Mouse (Mus musculus): ENCODE measurements around the gene 3110040M04Rik. TPM values are rescaled to one million over a fixed set of nuclear protein-coding genes. Genes with fewer than 3 reads are reported as not detected.
"Not testable (repeated sequence)": the region's sequence is repeated elsewhere in the genome, so short reads cannot be mapped to it uniquely, and the experiment has no call there.

3110040M04Rik gene
- polyA plus RNA-seq, 1 experiment = not detected

GRCm38 (mm10) chr1:151188469-151188868 is 15.5 kb upstream of the 3110040M04Rik start:
- Histone ChIP-seq H3K4me1 (ENCODE audit: control insufficient read depth, insufficient read depth, low read length) (no peaks in the 10 kb centered on the region), H3K4me3 (replicated peaks; ENCODE audit: control insufficient read depth, low read depth, low read length) (no peak overlapping the region), H3K27ac (ENCODE audit: control insufficient read depth, insufficient read depth, low read depth, low read length, poor library complexity) (no peak overlapping the region)
- TF ChIP-seq POLR2A (IDR thresholded peaks at IDR 0.05; ENCODE audit: borderline replicate concordance, control insufficient read depth, low read depth, low read length) (no peak), CTCF (IDR thresholded peaks at IDR 0.05; ENCODE audit: control insufficient read depth, insufficient read depth, low read length) (no peak)
- 78% methylated on average over 4 of the region's 4 CpGs for WGBS

DNA sequence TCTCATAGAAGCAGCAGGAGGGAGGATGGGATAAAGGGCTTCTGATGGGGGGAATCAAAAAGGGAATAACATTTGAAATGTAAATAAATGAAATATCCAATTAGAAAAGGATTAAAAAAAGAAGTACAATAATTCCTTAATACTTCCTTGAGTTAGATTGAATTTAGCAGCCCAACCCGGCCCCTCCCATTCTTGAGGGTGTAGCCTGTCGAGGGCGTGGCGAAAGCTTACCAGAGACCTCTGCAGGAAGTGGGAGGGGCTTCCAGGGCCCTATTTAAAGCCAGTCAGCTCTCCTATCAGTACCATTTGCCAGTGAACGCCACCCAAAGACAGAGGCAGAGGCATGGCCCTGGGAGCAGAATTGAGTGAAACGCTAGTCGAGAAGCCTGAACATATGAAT is 11.8 kb upstream of the 3110040M04Rik start, which contains the start of gene Gm8947:
Gm8947 (plus strand) TSS at position 302 of the 400 bp plus-strand sequence.
- not testable (repeated sequence) for H3K4me3 ChIP-seq (replicated peaks; ENCODE audit: control insufficient read depth, low read depth, low read length)

DNA sequence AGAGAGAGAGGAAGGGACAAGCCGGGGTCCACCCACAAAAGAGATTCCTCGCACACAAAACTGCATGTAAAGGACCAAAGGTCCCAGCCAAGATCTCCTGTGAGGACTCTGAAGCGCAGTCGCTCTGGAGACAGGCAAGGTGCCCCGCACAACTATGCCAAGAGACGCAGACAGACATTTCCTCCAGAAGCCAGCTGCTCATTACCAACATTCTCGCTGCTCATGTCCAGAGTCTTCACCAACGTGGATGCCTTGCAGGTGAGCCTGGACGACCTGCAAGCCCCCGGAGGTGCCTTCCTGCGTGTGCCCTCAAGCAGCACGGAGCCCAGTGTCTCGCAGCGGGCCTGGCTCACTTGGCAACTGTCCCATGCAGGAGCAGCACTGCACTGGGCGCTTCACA is 11.2 kb upstream of the 3110040M04Rik start:
- 93% methylated on average over 15 of the region's 15 CpGs for WGBS
- H3K4me3 ChIP-seq (replicated peaks; ENCODE audit: control insufficient read depth, low read depth, low read length); H3K4me1 ChIP-seq (ENCODE audit: control insufficient read depth, insufficient read depth, low read length); H3K27ac ChIP-seq (ENCODE audit: control insufficient read depth, insufficient read depth, low read depth, low read length, poor library complexity): not testable (repeated sequence)

More for the DNA sequence above, 11.8 kb upstream of the 3110040M04Rik start, which contains the start of gene Gm8947:
- no CpG with 5 or more reads among the region's 7 CpGs for WGBS
- H3K27ac ChIP-seq (ENCODE audit: control insufficient read depth, insufficient read depth, low read depth, low read length, poor library complexity); H3K4me1 ChIP-seq (ENCODE audit: control insufficient read depth, insufficient read depth, low read length): not testable (repeated sequence)

DNA sequence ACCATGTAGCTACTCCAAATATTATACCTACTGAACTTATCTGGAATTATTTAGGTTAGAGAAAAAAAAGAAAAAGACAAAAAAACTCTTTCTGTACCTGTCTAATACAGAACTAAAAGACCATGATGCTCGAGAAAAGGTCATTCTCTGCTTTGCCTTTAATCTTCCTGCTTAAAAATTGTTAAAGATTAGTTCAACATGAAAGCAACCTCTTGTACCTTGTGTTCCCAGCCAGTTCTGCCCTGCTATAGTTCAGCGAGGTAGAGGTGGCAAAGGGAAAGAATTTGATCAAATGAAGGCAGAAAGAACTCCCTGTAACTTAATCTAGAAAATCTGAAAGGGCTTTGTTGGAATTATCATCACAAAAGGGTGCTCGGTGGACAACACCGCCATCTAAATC is 7.9 kb upstream of the 3110040M04Rik start:
- not testable (repeated sequence) for H3K27ac ChIP-seq (ENCODE audit: control insufficient read depth, insufficient read depth, low read depth, low read length, poor library complexity); H3K4me1 ChIP-seq (ENCODE audit: control insufficient read depth, insufficient read depth, low read length); H3K4me3 ChIP-seq (replicated peaks; ENCODE audit: control insufficient read depth, low read depth, low read length)
- 85% methylated on average over 4 of the region's 4 CpGs for WGBS

GRCm38 (mm10) chr1:151196690-151197089 is 7.2 kb upstream of the 3110040M04Rik start:
- H3K4me1 ChIP-seq (ENCODE audit: control insufficient read depth, insufficient read depth, low read length); H3K27ac ChIP-seq (ENCODE audit: control insufficient read depth, insufficient read depth, low read depth, low read length, poor library complexity); H3K4me3 ChIP-seq (replicated peaks; ENCODE audit: control insufficient read depth, low read depth, low read length): not testable (repeated sequence)
- WGBS = 78% methylated on average over 3 of the region's 3 CpGs

DNA sequence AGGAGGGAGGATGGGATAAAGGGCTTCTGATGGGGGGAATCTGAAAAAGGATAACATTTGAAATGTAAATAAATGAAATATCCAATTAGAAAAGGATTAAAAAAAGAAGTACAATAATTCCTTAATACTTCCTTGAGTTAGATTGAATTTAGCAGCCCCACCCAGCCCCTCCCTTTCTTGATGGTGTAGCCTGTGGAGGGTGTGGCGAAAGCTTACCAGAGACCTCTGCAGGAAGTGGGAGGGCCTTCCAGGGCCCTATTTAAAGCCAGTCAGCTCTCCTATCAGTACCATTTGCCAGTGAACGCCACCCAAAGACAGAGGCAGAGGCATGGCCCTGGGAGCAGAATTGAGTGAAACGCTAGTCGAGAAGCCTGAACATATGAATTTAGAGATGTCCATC is 5.8 kb upstream of the 3110040M04Rik start, which contains the start of gene Gm47995:
Gm47995 (plus strand) TSS at position 329 of the 400 bp plus-strand sequence.
- WGBS = 62% methylated on average over 4 of the region's 4 CpGs
- not testable (repeated sequence) for H3K4me3 ChIP-seq (replicated peaks; ENCODE audit: control insufficient read depth, low read depth, low read length); H3K27ac ChIP-seq (ENCODE audit: control insufficient read depth, insufficient read depth, low read depth, low read length, poor library complexity); H3K4me1 ChIP-seq (ENCODE audit: control insufficient read depth, insufficient read depth, low read length)

DNA sequence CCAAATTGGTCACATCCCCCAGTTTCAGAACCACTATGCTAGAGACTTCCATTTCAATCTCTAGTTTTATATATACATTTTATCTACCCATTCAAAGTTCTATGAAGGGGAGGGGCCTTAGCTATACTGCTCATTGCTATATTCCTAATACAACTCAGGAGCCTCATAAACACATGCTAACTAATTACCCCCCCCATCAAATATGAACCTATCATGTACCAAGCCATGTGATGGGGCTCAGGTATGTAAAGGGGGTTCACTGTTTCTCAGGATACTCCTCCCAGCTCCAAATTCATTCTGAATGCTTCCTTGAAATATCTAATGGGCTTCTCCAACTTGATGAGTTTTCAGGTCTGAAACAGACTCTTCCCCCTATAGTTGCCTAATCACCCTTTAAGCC is 3.3 kb upstream of the 3110040M04Rik start:
- H3K27ac ChIP-seq (ENCODE audit: control insufficient read depth, insufficient read depth, low read depth, low read length, poor library complexity); H3K4me1 ChIP-seq (ENCODE audit: control insufficient read depth, insufficient read depth, low read length): not testable (repeated sequence)

DNA sequence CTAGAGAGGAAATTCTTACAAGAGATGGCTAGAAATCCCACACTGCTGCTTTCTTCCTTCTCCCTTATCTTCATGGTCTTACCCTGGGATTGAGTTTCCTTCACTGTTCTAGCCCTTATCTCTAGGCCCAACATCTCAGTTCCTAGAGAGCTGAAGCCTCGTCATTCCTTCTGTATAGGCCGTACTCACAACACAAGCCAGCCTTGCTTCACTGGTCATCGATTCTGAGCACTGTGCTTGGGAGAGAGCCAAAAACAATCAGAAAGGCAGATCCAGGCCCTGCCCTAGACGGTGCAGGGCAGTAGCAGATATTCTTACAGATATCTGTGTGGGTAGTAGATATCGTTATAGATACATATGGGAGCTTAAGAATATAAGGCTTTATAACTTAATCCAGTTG is 1.1 kb upstream of the 3110040M04Rik start:
- WGBS = 63% methylated on average over 4 of the region's 5 CpGs
- H3K27ac ChIP-seq (ENCODE audit: control insufficient read depth, insufficient read depth, low read depth, low read length, poor library complexity); H3K4me1 ChIP-seq (ENCODE audit: control insufficient read depth, insufficient read depth, low read length); H3K4me3 ChIP-seq (replicated peaks; ENCODE audit: control insufficient read depth, low read depth, low read length): not testable (repeated sequence)

More for the DNA sequence above, 3.3 kb upstream of the 3110040M04Rik start:
- H3K4me3 ChIP-seq (replicated peaks; ENCODE audit: control insufficient read depth, low read depth, low read length) = not testable (repeated sequence)

GRCm38 (mm10) chr1:151208493-151208892 is 4.6 kb downstream of the 3110040M04Rik start:
- H3K4me3 ChIP-seq (replicated peaks; ENCODE audit: control insufficient read depth, low read depth, low read length); H3K4me1 ChIP-seq (ENCODE audit: control insufficient read depth, insufficient read depth, low read length); H3K27ac ChIP-seq (ENCODE audit: control insufficient read depth, insufficient read depth, low read depth, low read length, poor library complexity): not testable (repeated sequence)
- 76% methylated on average over 4 of the region's 5 CpGs for WGBS

DNA sequence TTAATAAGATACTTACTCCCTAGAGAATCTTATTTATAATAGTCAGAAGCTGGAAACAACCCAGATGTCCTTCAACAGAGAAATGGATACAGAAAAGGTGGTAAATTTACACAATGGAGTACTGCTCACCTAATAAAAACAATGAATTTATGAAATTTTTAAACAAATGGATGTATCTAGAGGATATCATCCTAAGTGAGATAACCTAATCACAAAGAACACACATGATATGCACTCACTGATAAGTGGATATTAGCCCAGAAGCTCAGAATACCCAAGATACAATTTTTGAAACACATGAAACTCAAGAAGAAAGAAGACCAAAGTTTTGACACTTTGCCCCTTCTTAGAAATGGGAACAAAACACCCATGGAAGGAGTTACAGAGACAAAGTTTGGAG is 5.0 kb downstream of the 3110040M04Rik start:
- H3K27ac ChIP-seq (ENCODE audit: control insufficient read depth, insufficient read depth, low read depth, low read length, poor library complexity); H3K4me1 ChIP-seq (ENCODE audit: control insufficient read depth, insufficient read depth, low read length); H3K4me3 ChIP-seq (replicated peaks; ENCODE audit: control insufficient read depth, low read depth, low read length): not testable (repeated sequence)

GRCm38 (mm10) chr1:151209824-151210355 is 6.0 kb downstream of the 3110040M04Rik start, which contains the start of gene Gm47996:
Gene Gm47996, plus strand, starts transcription at chr1:151210131.
- not testable (repeated sequence) for H3K4me1 ChIP-seq (ENCODE audit: control insufficient read depth, insufficient read depth, low read length); H3K27ac ChIP-seq (ENCODE audit: control insufficient read depth, insufficient read depth, low read depth, low read length, poor library complexity); H3K4me3 ChIP-seq (replicated peaks; ENCODE audit: control insufficient read depth, low read depth, low read length)
- WGBS = 76% methylated on average over 4 of the region's 8 CpGs

- not testable (repeated sequence) for H3K4me1 ChIP-seq (ENCODE audit: control insufficient read depth, insufficient read depth, low read length); H3K4me3 ChIP-seq (replicated peaks; ENCODE audit: control insufficient read depth, low read depth, low read length); H3K27ac ChIP-seq (ENCODE audit: control insufficient read depth, insufficient read depth, low read depth, low read length, poor library complexity)
- 62% methylated on average over 5 of the region's 5 CpGs for WGBS
Observed at GRCm38 (mm10) chr1:151211666-151212065, 7.7 kb downstream of the 3110040M04Rik start.

All from bone marrow, adult 2 months (tissue).